Mouse (Mus musculus): ENCODE measurements around the gene Krt42. TPM values are rescaled to one million over a fixed set of nuclear protein-coding genes. Genes with fewer than 3 reads are reported as not detected.

The Krt42 gene
- polyA plus RNA-seq, 1 experiment from 2014 or later: not detected

DNA sequence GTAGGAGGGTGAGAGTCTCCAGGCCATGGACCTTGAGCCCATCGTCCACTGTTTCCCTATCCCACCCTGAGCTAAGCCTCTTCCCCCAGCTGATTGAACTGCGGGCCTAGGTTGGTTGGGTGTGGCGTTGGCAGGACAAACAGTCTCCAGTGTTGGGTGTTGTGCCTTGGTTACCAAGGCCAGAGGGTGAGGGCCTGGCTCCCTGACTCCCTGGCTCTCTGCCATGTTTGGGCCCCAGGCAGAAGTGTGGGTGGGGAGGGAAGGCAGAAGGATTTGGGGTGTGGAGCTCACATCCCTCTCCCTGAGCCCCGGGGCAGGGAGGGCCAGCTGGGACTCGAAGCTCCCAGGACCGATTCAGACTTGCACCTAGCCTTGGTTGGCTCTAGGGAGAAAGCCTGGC lies 19.3 kb upstream of the Krt42 start:
- no peaks in the 10 kb centered on the region for H3K9me3 ChIP-seq (ENCODE audit: control insufficient read depth, low read depth, low read length)
- ATAC-seq (ENCODE audit: insufficient number of reproducible peaks, insufficient read depth, low FRiP score, low read depth): 0 out of 2 replicates have a peak, but pooled peaks have one; percentile 8
- H3K27ac ChIP-seq (ENCODE audit: low read length): peak overlapping the region; percentile 77
- H3K9ac ChIP-seq (replicated peaks; ENCODE audit: low read depth, low read length): no peak overlapping the region
- no peak overlapping the region for H3K4me2 ChIP-seq (replicated peaks; ENCODE audit: low read depth, low read length)
- 53% methylated on average over 6 of the region's 6 CpGs for WGBS
- H3K36me3 ChIP-seq (ENCODE audit: control insufficient read depth, insufficient read depth, low read length): no peaks in the 10 kb centered on the region
- H3K4me1 ChIP-seq (ENCODE audit: control insufficient read depth, insufficient read depth, low read length): peaks cover 12% of the 10 kb centered on the region; the same call in 1 of the 2 replicates
- H3K4me3 ChIP-seq (ENCODE audit: low read depth, low read length): no peak overlapping the region
- H3K27me3 ChIP-seq (ENCODE audit: control insufficient read depth, insufficient read depth, low read length): no peaks in the 10 kb centered on the region

DNA sequence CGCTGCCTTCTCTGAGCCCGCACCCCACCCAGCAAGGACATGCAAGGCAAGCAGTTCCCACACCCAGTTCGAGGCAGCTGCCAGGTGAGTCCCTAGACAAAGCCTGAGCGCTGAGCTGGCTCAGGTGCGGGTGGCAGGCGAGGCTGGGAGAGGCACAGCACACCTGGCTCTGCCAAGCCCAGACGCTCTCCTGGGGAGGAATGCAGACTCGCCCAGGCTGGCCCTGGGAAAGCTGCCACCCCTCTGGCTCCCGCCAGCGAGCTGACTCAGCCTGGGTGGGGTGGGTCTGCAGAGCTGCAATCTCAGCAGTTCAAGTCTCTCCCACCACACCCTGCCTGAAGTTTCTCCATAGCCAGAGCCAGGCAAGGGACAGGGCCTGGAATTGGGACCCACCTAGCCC lies 17.4 kb upstream of the Krt42 start:
- peak overlapping the region; percentile 92 for H3K27ac ChIP-seq (ENCODE audit: low read length)
- no peaks in the 10 kb centered on the region for H3K27me3 ChIP-seq (ENCODE audit: control insufficient read depth, insufficient read depth, low read length)
- H3K9ac ChIP-seq (replicated peaks; ENCODE audit: low read depth, low read length): no peak overlapping the region
- peak; percentile 84 for ATAC-seq (ENCODE audit: insufficient number of reproducible peaks, insufficient read depth, low FRiP score, low read depth)
- peaks cover 12% of the 10 kb centered on the region; the same call in 1 of the 2 replicates for H3K4me1 ChIP-seq (ENCODE audit: control insufficient read depth, insufficient read depth, low read length)
- no peak overlapping the region for H3K4me2 ChIP-seq (replicated peaks; ENCODE audit: low read depth, low read length)
- H3K4me3 ChIP-seq (ENCODE audit: low read depth, low read length): no peak overlapping the region
- H3K9me3 ChIP-seq (ENCODE audit: control insufficient read depth, low read depth, low read length): no peaks in the 10 kb centered on the region
- no peaks in the 10 kb centered on the region for H3K36me3 ChIP-seq (ENCODE audit: control insufficient read depth, insufficient read depth, low read length)
- WGBS: 40% methylated on average over 10 of the region's 10 CpGs

DNA sequence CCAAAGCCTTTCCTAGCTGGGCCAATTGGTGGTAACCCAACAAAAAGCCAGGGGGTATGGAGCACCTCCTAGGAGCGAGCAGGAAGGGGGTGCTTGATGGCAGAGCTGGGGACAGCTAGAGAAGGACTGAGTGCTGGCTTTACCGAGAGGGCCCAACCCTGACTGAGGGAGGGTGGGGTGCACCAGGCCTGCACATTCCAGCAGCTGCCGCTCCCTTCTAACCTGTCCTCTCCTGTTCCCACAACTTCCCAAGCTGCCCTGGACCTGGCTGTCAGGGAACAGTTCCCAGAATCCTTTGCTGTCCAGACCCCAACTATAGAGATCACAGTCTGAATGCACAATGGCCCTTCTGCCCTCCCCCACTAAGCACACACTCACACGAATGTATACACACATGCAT lies 15.3 kb upstream of the Krt42 start:
- Histone ChIP-seq H3K9me3 (ENCODE audit: control insufficient read depth, low read depth, low read length) (no peaks in the 10 kb centered on the region), H3K27me3 (ENCODE audit: control insufficient read depth, insufficient read depth, low read length) (no peaks in the 10 kb centered on the region), H3K4me2 (replicated peaks; ENCODE audit: low read depth, low read length) (no peak overlapping the region), H3K36me3 (ENCODE audit: control insufficient read depth, insufficient read depth, low read length) (no peaks in the 10 kb centered on the region), H3K4me3 (ENCODE audit: low read depth, low read length) (no peak overlapping the region), H3K27ac (ENCODE audit: low read length) (peak overlapping the region; percentile 27; the same call in 1 of the 2 replicates), H3K4me1 (ENCODE audit: control insufficient read depth, insufficient read depth, low read length) (0 out of 2 replicates have a peak, but pooled peaks cover 4% of the 10 kb centered on the region), H3K9ac (replicated peaks; ENCODE audit: low read depth, low read length) (no peak overlapping the region)
- peak; percentile 29; the same call in 1 of the 2 replicates for ATAC-seq (ENCODE audit: insufficient number of reproducible peaks, insufficient read depth, low FRiP score, low read depth)
- WGBS: 62% methylated on average over 4 of the region's 4 CpGs

DNA sequence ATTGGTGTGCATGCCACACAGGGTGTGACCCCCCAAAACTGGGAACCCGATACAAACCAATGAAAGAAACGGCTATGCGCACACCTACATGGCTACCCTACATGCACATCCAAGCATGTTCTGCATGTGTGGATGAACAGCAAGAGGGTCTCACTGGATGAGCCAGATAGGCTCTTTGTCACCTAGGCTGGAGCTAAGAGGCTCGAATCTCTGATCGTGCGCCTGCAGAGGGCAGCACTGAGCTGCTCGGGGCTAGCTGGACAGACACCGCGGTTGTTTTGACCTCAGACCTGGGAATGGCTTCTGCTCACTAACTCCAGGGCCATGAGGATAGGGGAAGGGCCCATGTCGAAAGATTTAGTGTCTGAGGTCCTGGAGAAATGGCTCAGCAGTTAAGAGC lies 12.9 kb upstream of the Krt42 start:
- WGBS: 25% methylated on average over 10 of the region's 10 CpGs
- Histone ChIP-seq H3K9ac (replicated peaks; ENCODE audit: low read depth, low read length) (no peak overlapping the region), H3K4me1 (ENCODE audit: control insufficient read depth, insufficient read depth, low read length) (0 out of 2 replicates have a peak, but pooled peaks cover 4% of the 10 kb centered on the region), H3K4me2 (replicated peaks; ENCODE audit: low read depth, low read length) (no peak overlapping the region), H3K9me3 (ENCODE audit: control insufficient read depth, low read depth, low read length) (no peaks in the 10 kb centered on the region), H3K36me3 (ENCODE audit: control insufficient read depth, insufficient read depth, low read length) (no peaks in the 10 kb centered on the region), H3K27ac (ENCODE audit: low read length) (no peak overlapping the region), H3K27me3 (ENCODE audit: control insufficient read depth, insufficient read depth, low read length) (no peaks in the 10 kb centered on the region), H3K4me3 (ENCODE audit: low read depth, low read length) (no peak overlapping the region)
- no peak; the same call in 1 of the 2 replicates for ATAC-seq (ENCODE audit: insufficient number of reproducible peaks, insufficient read depth, low FRiP score, low read depth)

DNA sequence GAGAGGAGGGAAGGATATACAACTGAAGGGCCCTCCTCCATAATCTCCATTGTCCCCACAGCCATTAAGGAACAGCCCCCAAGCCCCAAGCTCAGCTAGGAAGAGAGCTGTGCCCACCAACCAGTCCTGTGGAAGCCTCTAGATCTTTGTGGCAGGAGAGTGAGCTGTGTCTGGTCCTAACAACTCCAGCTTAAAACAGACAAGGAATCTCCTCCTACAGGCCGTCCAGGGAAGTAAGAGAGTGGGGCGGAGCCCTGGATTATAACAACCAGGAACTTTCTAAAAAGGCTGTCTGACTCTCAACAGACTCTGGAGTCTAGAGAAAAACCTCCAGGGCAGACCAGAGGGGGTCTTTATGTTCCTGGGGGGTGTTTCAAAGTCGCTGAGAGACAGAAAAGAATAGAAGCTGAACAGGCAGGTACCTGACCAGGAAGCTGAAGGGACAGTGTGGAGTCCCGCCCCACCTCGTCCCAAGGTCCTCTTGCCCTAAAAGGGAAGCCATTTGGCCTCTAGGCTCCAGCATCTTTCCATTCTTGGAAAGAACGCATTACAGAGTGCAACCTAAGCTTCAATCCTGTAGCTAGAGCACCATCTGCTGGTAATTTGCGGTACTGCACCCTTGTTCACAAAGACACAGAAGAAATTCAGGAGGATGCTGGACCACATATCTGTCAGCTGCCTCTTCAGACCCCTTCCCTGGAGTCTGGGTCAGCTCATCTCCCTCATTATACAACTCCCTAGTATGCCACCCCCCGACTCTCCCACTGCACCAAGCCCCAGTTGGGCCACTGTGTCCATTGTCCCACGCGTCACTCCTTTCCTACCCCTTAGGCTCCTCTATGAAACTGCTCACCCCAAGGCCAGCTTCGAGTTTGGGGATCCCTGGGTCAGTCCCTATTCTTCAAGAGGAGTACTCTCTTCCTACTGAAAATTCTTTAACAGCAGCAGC lies 12.2 kb upstream of the Krt42 start:
- ATAC-seq (ENCODE audit: insufficient number of reproducible peaks, insufficient read depth, low FRiP score, low read depth): no peak
- WGBS: 22% methylated on average over 11 of the region's 11 CpGs
- no peak overlapping the region for H3K4me3 ChIP-seq (ENCODE audit: low read depth, low read length)

DNA sequence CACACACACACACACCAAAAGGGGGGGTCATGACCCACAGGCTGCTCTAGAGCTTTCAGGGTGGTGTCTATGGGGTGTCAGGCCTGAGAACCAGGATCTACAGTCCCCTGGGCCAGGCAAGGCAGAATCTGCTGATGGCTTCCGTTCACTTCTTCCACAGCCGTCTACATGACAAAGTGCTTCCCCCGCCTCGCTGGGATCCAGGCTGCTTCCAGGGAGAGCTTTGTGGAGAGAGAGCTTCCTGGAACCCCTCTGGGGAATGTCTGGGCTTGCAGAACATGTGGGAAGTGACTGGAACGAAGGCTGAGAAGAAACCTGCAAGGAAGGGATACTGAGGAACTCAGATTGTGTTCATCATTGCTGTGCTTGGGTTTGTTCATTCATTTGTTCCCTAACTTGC lies 9.1 kb upstream of the Krt42 start:
- whole genome bisulfite sequencing: 41% methylated on average over 5 of the region's 5 CpGs
- H3K27ac ChIP-seq (ENCODE audit: low read length): no peak overlapping the region
- H3K27me3 ChIP-seq (ENCODE audit: control insufficient read depth, insufficient read depth, low read length): no peaks in the 10 kb centered on the region
- no peaks in the 10 kb centered on the region for H3K9me3 ChIP-seq (ENCODE audit: control insufficient read depth, low read depth, low read length)
- no peaks in the 10 kb centered on the region for H3K36me3 ChIP-seq (ENCODE audit: control insufficient read depth, insufficient read depth, low read length)
- no peaks in the 10 kb centered on the region for H3K4me1 ChIP-seq (ENCODE audit: control insufficient read depth, insufficient read depth, low read length)
- no peak overlapping the region for H3K4me2 ChIP-seq (replicated peaks; ENCODE audit: low read depth, low read length)
- H3K4me3 ChIP-seq (ENCODE audit: low read depth, low read length): no peak overlapping the region
- ATAC-seq (ENCODE audit: insufficient number of reproducible peaks, insufficient read depth, low FRiP score, low read depth): no peak
- no peak overlapping the region for H3K9ac ChIP-seq (replicated peaks; ENCODE audit: low read depth, low read length)

More for the DNA sequence above, 12.2 kb upstream of the Krt42 start:
- Histone ChIP-seq H3K27me3 (ENCODE audit: control insufficient read depth, insufficient read depth, low read length) (no peaks in the 10 kb centered on the region), H3K4me2 (replicated peaks; ENCODE audit: low read depth, low read length) (no peak overlapping the region), H3K36me3 (ENCODE audit: control insufficient read depth, insufficient read depth, low read length) (no peaks in the 10 kb centered on the region), H3K27ac (ENCODE audit: low read length) (no peak overlapping the region), H3K9ac (replicated peaks; ENCODE audit: low read depth, low read length) (no peak overlapping the region), H3K4me1 (ENCODE audit: control insufficient read depth, insufficient read depth, low read length) (no peaks in the 10 kb centered on the region), H3K9me3 (ENCODE audit: control insufficient read depth, low read depth, low read length) (no peaks in the 10 kb centered on the region)

DNA sequence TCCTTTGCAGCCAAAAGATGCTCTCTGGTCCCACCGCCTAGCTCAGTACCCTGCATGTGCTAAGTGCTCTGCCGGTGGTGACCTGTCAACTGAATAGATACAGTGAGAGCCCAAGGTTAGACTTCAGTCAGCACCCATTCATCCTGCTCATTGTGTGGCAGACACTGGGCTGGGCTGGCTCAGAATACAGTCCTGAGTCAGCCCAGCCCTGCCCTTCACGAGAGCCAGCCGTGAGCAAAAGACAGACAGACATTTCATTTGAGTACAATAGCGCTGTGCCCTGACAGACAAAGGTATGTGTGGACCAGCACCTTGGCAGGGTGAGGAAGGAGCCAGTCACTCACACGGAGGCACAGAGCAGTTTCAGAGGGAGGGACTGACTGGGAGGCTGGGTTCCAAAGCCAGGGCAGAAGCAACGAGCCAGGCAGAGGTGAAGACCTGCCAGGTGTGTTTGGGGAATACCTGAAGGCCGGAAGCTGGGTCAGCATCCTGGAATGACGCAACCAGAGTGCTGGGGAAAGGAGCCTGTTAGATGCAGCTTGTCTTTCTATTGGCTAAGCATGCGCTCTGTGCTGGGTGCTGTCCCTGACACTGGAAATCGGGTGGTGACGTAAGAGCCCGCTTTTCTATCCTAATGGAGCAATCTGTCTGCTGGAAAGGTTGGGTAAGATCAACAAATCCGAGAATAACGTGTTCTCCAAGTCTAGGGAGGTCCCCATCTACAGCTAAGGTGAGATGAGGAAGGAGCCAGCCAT lies 8.2 kb upstream of the Krt42 start:
- H3K27me3 ChIP-seq (ENCODE audit: control insufficient read depth, insufficient read depth, low read length): no peaks in the 10 kb centered on the region
- no peak overlapping the region for H3K9ac ChIP-seq (replicated peaks; ENCODE audit: low read depth, low read length)
- H3K4me2 ChIP-seq (replicated peaks; ENCODE audit: low read depth, low read length): no peak overlapping the region
- H3K36me3 ChIP-seq (ENCODE audit: control insufficient read depth, insufficient read depth, low read length): no peaks in the 10 kb centered on the region
- 51% methylated on average over 15 of the region's 15 CpGs for WGBS
- H3K9me3 ChIP-seq (ENCODE audit: control insufficient read depth, low read depth, low read length): no peaks in the 10 kb centered on the region
- no peaks in the 10 kb centered on the region for H3K4me1 ChIP-seq (ENCODE audit: control insufficient read depth, insufficient read depth, low read length)
- H3K4me3 ChIP-seq (ENCODE audit: low read depth, low read length): no peak overlapping the region
- ATAC-seq (ENCODE audit: insufficient number of reproducible peaks, insufficient read depth, low FRiP score, low read depth): no peak
- no peak overlapping the region for H3K27ac ChIP-seq (ENCODE audit: low read length)

DNA sequence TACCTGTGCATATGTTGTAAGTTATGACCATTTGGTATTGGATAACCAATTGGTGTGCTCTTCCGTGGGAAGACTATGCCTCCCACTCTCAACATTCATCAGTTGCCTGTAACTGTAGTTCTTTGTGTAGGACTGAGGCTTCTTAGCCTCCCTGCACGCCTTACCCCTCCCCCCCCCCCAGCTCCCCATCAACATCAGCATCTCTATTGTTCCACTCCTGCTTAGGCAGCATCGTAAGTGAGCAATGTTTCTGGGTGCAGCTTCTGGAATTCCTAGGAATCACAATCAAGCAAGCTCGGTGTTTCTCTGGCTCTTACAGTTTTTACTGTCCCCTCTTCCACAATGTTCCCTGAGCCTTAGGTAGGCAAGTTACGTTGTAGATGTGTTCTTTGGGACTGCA lies 5.8 kb upstream of the Krt42 start:
- Histone ChIP-seq H3K27me3 (ENCODE audit: control insufficient read depth, insufficient read depth, low read length) (no peaks in the 10 kb centered on the region), H3K4me1 (ENCODE audit: control insufficient read depth, insufficient read depth, low read length) (no peaks in the 10 kb centered on the region), H3K4me2 (replicated peaks; ENCODE audit: low read depth, low read length) (no peak overlapping the region), H3K27ac (ENCODE audit: low read length) (no peak overlapping the region), H3K4me3 (ENCODE audit: low read depth, low read length) (no peak overlapping the region), H3K9ac (replicated peaks; ENCODE audit: low read depth, low read length) (no peak overlapping the region), H3K36me3 (ENCODE audit: control insufficient read depth, insufficient read depth, low read length) (no peaks in the 10 kb centered on the region), H3K9me3 (ENCODE audit: control insufficient read depth, low read depth, low read length) (no peaks in the 10 kb centered on the region)
- ATAC-seq (ENCODE audit: insufficient number of reproducible peaks, insufficient read depth, low FRiP score, low read depth): no peak
- 64% methylated on average over 5 of the region's 5 CpGs for WGBS
